Mouse (Mus musculus): ENCODE data around the gene Pcsk2.

DNA sequence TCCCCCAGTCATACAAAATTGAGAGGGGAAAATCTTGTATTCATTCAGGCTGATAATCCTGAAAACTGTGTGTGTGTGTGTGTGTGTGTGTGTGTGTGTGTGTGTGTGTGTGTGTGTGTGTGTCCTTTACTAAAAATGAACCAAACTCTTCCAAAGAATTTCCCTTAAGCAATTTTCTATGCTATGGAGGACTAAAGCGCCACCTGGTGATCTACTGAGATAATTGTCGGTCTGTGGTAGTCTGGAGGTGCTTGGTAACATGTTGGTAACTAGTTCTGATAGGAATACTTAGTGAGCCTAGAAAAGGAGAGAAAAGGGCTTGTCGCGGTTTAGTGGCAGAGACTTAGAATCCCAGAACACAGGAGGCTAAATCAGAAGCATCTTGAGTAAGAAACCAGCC, 230.5 kb downstream of the Pcsk2 start:
- no peak for TF ChIP-seq FLI1 (IDR thresholded peaks at IDR 0.05; ENCODE audit: low read length)
- no peak for TF ChIP-seq GATA1 (IDR thresholded peaks at IDR 0.05; ENCODE audit: borderline replicate concordance, low read length)

Data from megakaryocyte, embryonic 14.5 days (primary cell).